Mouse (Mus musculus): ENCODE results near the gene Pdcd1lg2.

DNA sequence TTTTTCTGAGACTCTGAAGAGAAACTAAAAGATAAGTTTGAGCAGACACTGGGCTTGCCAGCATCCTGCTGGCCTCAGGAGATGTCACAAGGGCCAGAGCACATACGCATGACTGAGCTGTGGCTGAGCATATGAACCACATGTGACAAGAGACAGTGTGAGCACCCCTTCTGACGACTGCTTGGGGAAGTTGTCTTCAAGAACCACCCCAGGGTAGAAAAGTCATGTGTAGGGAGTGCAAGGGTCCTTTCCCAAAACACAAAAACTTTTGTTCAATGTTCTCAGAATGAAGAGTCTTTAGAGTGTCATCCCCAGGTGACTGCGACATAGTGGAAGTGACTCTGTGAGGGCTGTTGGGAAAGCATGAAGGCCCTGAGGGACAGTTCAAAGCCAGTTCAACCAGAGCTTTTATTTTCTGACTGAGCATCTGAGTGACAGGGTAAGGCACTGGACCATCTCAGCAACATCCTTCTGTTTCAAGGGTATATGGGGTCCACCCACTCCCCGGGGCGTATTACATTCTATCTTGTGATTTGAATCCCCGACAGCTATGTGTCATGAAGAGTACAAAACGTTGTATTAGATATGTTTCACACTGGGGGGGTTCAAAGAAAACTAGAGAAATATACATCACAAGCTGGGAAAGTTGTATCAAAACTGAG lies 76.0 kb downstream of the Pdcd1lg2 start:
- TF ChIP-seq CTCF (IDR thresholded peaks at IDR 0.05; ENCODE audit: low read depth, low read length) (no peak), POLR2A (IDR thresholded peaks at IDR 0.05; ENCODE audit: borderline replicate concordance, low read depth, low read length) (no peak)

All from bone marrow macrophage, adult 2 months (primary cell).